Mouse (Mus musculus) intestine, embryonic 14.5 days (tissue): ENCODE measurements around the gene C5ar1. TPM values are rescaled to one million over a fixed set of nuclear protein-coding genes. Genes with fewer than 3 reads are reported as not detected.

ENCODE experiments used
- ATAC-seq: fragments of 200-750 bp; cut with Nextera tagmentation; replicated peaks from 2 replicates; pipeline ENCODE4 v1.8.0; 2017; ENCODE audit warnings: low read depth, moderate number of reproducible peaks, moderate TSS enrichment, moderate library complexity; ENCODE audit not compliant: low FRiP score, low TSS enrichment
- DNase-seq: peaks from one replicate; pipeline ENCODE4 v3.0.0-alpha.2; 2018; ENCODE audit warnings: low spot score
- H3K27ac ChIP-seq: fragments of 300-500 bp; sonication (generic); 2 replicates; pipeline ENCODE4 v1.5.1; 2014; ENCODE audit warnings: low read depth, mild to moderate bottlenecking, control low read depth
- H3K27me3 ChIP-seq: fragments of 300-500 bp; sonication (generic); replicated peaks from 2 replicates; pipeline ENCODE4 v1.6.1; 2014; ENCODE audit warnings: low read length, control low read depth; ENCODE audit not compliant: control insufficient read depth, insufficient read depth
- H3K36me3 ChIP-seq: fragments of 300-500 bp; sonication (generic); 2 replicates; pipeline ENCODE4 v1.6.1; 2014; ENCODE audit warnings: low read length, control low read depth; ENCODE audit not compliant: control insufficient read depth, insufficient read depth
- H3K4me1 ChIP-seq: fragments of 300-500 bp; sonication (generic); replicated peaks from 2 replicates; pipeline ENCODE4 v1.6.1; 2014; ENCODE audit warnings: low read length, control low read depth, mixed read lengths; ENCODE audit not compliant: control insufficient read depth, insufficient read depth
- H3K4me2 ChIP-seq: fragments of 300-500 bp; sonication (generic); 2 replicates; pipeline ENCODE4 v1.6.1; 2014; ENCODE audit warnings: low read length
- H3K4me3 ChIP-seq: fragments of 300-500 bp; sonication (generic); 2 replicates; pipeline ENCODE4 v1.5.1; 2014; ENCODE audit warnings: low read depth, low read length, control low read depth, mixed read lengths
- H3K9ac ChIP-seq: fragments of 300-500 bp; sonication (generic); 2 replicates; pipeline ENCODE4 v1.6.1; 2014; ENCODE audit warnings: mild to moderate bottlenecking, low read length
- H3K9me3 ChIP-seq: fragments of 300-500 bp; sonication (generic); 2 replicates; pipeline ENCODE4 v1.6.1; 2016; ENCODE audit warnings: low read length, control low read depth; ENCODE audit not compliant: control insufficient read depth
- WGBS: fragments of 180-500 bp; shearing (Covaris S2); extraction: QIAGEN DNeasy Blood & Tissue Kit; methylation state at CpG from one replicate; pipeline ENCODE4 v1.1.7; 2014; 5-methylcytosine and 5-hydroxymethylcytosine counted together
- polyA plus RNA-seq: library from polyadenylated mRNA; unstranded; fragments of >200 nt; fragmentation: Nextera tagmentation; extraction: Ambion mirVana; gene quantifications from 2 replicates; pipeline ENCODE4 v1.2.1, GENCODE M21; 2014

The C5ar1 gene
- polyA plus RNA-seq, 1 experiment from 2014 or later: 1.8 TPM

- 92% methylated on average over 13 of the region's 13 CpGs for WGBS
- ATAC-seq: no peak
- H3K9ac ChIP-seq: no peak overlapping the region
- no peaks in the 10 kb centered on the region for H3K4me1 ChIP-seq
- H3K36me3 ChIP-seq: peaks cover 67% of the 10 kb centered on the region
- H3K4me3 ChIP-seq: no peak overlapping the region
- H3K9me3 ChIP-seq: no peaks in the 10 kb centered on the region
- DNase-seq: no peak
- no peaks in the 10 kb centered on the region for H3K27me3 ChIP-seq
- no peak overlapping the region for H3K27ac ChIP-seq
- no peak overlapping the region for H3K4me2 ChIP-seq
Observed at GRCm38 (mm10) chr7:16203505-16203903, 55.8 kb downstream of the C5ar1 start.

DNA sequence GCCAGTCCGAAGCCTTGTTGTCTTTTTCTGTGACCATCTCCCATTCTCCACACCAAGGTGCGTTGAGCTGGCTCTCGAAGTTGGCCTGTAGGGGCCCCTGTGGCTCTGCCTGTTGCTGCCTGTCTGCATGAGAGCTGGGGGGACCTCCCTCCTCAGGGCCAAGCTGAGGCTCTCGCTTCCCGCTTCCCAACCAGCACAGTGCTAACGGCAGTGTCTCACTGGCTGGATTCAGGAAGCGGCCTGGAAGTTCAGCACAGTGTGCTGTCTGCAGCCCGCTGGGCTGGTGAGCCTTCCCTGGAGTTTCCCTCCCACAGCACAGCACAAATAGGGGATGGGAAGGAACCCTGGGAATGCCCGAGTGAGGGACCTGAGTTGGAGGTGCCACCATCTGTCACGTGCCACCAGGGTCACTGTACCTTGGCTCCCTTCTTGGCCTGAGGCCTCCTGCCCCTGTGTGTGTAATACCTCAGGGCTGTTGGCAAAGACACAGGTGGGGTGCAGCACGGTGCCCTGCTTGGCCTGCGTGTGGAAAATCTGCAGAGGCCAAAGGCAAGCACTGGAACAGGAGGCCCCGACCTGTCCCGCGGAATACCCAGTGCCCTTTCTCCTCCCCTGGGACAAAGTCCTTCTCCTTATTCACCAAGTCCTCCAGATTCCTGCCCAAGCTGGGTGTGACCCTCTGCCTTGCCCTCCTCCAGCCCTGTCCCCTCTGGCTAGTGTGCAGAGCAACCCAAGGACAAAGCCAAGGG lies 56.4 kb downstream of the C5ar1 start:
- no peak overlapping the region for H3K9ac ChIP-seq
- no peaks in the 10 kb centered on the region for H3K27me3 ChIP-seq
- WGBS: 87% methylated on average over 15 of the region's 15 CpGs
- no peak overlapping the region for H3K4me2 ChIP-seq
- H3K4me1 ChIP-seq: no peaks in the 10 kb centered on the region
- DNase-seq (no peak), ATAC-seq (no peak)
- H3K36me3 ChIP-seq: peaks cover 73% of the 10 kb centered on the region
- no peak overlapping the region for H3K27ac ChIP-seq
- H3K4me3 ChIP-seq: no peak overlapping the region
- H3K9me3 ChIP-seq: no peaks in the 10 kb centered on the region

DNA sequence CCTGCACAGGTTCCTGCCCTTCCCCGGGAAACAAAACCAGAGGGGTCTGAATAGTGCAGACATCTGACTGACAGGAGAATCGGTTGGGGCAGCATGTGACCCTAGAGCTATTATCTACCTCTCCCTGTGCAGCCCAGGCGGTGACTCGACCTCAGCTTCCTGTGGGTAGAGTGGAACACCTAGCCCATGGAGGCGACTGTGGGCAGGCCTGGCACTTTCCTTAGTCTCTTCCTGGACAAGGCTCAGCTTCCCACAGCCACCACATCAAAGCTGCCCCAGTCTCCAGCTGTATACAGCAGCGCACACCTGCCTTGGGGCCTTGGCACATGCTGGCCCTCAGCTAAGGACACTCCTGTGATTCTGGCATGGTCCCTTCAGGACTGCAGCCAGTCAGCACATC lies 58.2 kb downstream of the C5ar1 start:
- no peak overlapping the region for H3K27ac ChIP-seq
- no peaks in the 10 kb centered on the region for H3K4me1 ChIP-seq
- H3K4me3 ChIP-seq: no peak overlapping the region
- H3K36me3 ChIP-seq: peaks cover 71% of the 10 kb centered on the region
- WGBS: 88% methylated on average over 6 of the region's 6 CpGs
- no peak overlapping the region for H3K4me2 ChIP-seq
- no peaks in the 10 kb centered on the region for H3K27me3 ChIP-seq
- H3K9ac ChIP-seq: no peak overlapping the region
- ATAC-seq (no peak), DNase-seq (no peak)
- H3K9me3 ChIP-seq: no peaks in the 10 kb centered on the region

- no peak overlapping the region for H3K27ac ChIP-seq
- WGBS: 84% methylated on average over 11 of the region's 11 CpGs
- DNase-seq (no peak), ATAC-seq (no peak)
- H3K4me1 ChIP-seq: no peaks in the 10 kb centered on the region
- no peak overlapping the region for H3K4me2 ChIP-seq
- no peaks in the 10 kb centered on the region for H3K9me3 ChIP-seq
- H3K27me3 ChIP-seq: no peaks in the 10 kb centered on the region
- H3K9ac ChIP-seq: no peak overlapping the region
- H3K4me3 ChIP-seq: no peak overlapping the region
- H3K36me3 ChIP-seq: peaks cover 62% of the 10 kb centered on the region
Observed at GRCm38 (mm10) chr7:16198540-16198939, 60.8 kb downstream of the C5ar1 start.

DNA sequence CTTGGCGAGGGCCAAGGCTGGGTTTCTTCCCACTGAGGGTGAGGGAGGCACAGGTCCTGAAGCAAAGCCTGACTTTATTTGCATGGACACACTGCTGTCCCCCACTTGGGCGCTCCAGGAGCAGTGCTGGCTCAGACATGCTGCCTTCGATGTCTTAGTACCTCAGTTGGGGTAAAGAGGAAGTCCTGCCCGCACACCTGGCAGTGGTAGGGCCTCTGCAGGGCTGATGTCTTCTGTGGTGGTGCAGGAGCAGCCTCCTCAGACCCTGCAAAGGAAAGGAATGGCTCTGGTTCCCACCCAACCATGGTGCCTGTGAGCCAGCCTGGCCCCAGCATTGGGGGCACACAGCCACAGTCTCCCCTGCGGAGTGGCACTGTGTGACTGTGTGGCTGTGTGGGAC lies 62.2 kb downstream of the C5ar1 start:
- Histone ChIP-seq H3K36me3 (peaks cover 50% of the 10 kb centered on the region), H3K4me3 (no peak overlapping the region), H3K4me1 (no peaks in the 10 kb centered on the region), H3K9ac (no peak overlapping the region), H3K4me2 (no peak overlapping the region), H3K9me3 (no peaks in the 10 kb centered on the region), H3K27me3 (no peaks in the 10 kb centered on the region), H3K27ac (no peak overlapping the region)
- ATAC-seq: no peak
- 70% methylated on average over 5 of the region's 5 CpGs for WGBS
- DNase-seq: no peak

Other genes starting within 250 kb of the C5ar1 start
- 6.8 and 7.4 TPM in 2 replicates for gene Bicra, start 211.6 kb downstream of the C5ar1 start, polyA plus RNA-seq
- 0.04 TPM in 2 replicates for gene Zfp541, start 197.7 kb downstream of the C5ar1 start, polyA plus RNA-seq
- gene Napa, start 161.1 kb downstream of the C5ar1 start, polyA plus RNA-seq: 206 and 208 TPM in 2 replicates
- gene Kptn, start 139.6 kb downstream of the C5ar1 start, polyA plus RNA-seq: 28.1 and 32.7 TPM in 2 replicates
- gene Slc8a2, start 129.7 kb downstream of the C5ar1 start, polyA plus RNA-seq: 0.23 and 0.38 TPM in 2 replicates
- 47.0 and 48.6 TPM in 2 replicates for gene Meis3, start 84.5 kb downstream of the C5ar1 start, polyA plus RNA-seq
- gene Dhx34, start 37.5 kb downstream of the C5ar1 start, polyA plus RNA-seq: 11.4 and 17.3 TPM in 2 replicates
- gene C5ar2, start 15.4 kb downstream of the C5ar1 start, polyA plus RNA-seq: 0.09 TPM in 1 of 2 replicates, not detected in the other
- gene Inafm1, start 14.1 kb upstream of the C5ar1 start, polyA plus RNA-seq: 16.0 and 18.1 TPM in 2 replicates
- 14.4 and 19.0 TPM in 2 replicates for gene Ccdc9, start 27.3 kb upstream of the C5ar1 start, polyA plus RNA-seq
- 4.1 and 4.9 TPM in 2 replicates for gene Bbc3, start 48.9 kb upstream of the C5ar1 start, polyA plus RNA-seq
- gene Sae1, start 128.3 kb upstream of the C5ar1 start, polyA plus RNA-seq: 294 and 315 TPM in 2 replicates
- gene Zc3h4, start 141.4 kb upstream of the C5ar1 start, polyA plus RNA-seq: 16.4 TPM in 2 replicates
- 54.1 and 67.2 TPM in 2 replicates for gene Tmem160, start 193.2 kb upstream of the C5ar1 start, polyA plus RNA-seq
- 0.07 and 0.15 TPM in 2 replicates for gene Npas1, start 218.2 kb upstream of the C5ar1 start, polyA plus RNA-seq